Mouse (Mus musculus) heart, postnatal 14 days (tissue): ENCODE measurements around the gene Gm20388. TPM values are rescaled to one million over a fixed set of nuclear protein-coding genes. Genes with fewer than 3 reads are reported as not detected.
"Not testable (repeated sequence)": the region's sequence is repeated elsewhere in the genome, so short reads cannot be mapped to it uniquely, and the experiment has no call there.

ENCODE experiments used
- DNase-seq, 2 experiments: peaks; one replicate each; pipeline ENCODE4 v3.0.0; 2021 to 2022
- intact Hi-C: fragments of 180-260 bp; cut with DNase I; formaldehyde crosslinking; loops from one replicate; pipeline ENCODE4 v1.15.1; 2025
- total RNA-seq, 2 experiments: library from RNA; stranded (reverse); gene quantifications; 2 replicates each; pipeline ENCODE4 v1.2.3; 2021

The Gm20388 gene
- total RNA-seq, 2 experiments from 2014 or later, result 0.24 TPM; not detected in 1

DNA sequence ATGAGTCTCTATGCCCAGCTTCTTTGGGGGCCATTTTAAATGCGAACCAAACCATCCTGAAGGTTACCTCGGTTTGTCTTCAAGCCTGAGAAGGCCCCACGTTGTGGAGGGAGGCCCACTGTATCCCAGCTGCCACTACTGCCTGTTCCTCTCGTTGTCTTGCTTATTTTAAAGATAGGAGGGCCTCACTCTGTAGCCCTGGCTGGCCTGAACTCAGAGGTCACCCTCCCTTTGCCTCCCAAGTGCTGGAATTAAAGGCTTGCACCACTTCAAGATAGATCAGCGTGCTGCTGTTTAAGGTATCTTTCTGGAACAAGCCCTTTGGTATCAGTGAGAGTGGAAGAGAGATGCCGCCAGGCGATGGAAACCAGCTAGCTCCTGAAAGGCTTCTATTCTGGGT lies 4078.5 kb downstream of the Gm20388 start:
- no peak for DNase-seq
- intact Hi-C loops, result no loop called here

- DNase-seq, result no peak
- intact Hi-C loops, result no loop called here
These were observed 4079.8 kb downstream of the Gm20388 start for GRCm38 (mm10) chr8:123990277-123991049.

DNA sequence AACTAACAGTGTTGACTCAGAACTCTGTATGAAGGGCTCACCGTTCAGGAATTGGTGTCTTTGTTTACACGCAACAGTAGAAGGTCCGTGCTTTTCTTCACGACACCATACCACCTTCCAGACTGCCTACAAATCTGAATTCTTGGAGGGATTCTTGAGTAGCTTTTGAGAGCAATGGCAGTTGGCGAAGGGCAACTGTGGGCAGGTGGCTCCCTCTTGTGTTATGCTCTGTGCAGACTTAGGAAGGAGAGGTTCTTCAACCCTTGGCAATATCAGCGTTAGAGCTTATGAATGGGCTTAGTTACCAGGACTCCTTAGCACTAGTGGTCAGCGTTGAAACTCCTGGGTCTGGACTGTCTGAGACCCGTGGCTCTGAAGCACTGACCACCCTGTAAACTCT lies 4081.9 kb downstream of the Gm20388 start:
- intact Hi-C loops, result no loop called here
- no peak for DNase-seq

- intact Hi-C loops, result no loop called here
- DNase-seq, result no peak
These were observed 4083.0 kb downstream of the Gm20388 start for GRCm38 (mm10) chr8:123993597-123993996.

DNA sequence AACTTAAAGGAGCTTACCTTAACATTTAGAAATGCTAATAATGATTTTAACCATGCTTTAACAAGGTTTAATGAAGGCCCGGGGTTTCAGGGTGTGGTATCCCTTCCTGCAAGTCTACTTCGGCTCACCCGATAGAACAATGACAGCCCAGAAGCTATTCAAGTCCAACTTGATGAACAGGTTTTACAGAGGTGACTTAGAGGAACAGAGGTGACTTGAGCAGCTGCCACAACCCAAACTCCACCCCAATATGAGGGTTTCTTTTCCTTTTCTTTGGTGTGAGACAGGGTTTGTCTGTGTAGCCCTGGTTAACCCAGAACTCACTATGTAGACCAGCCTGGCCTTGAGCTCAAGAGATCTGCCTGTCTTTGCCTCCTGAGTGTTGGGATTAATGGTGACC lies 4083.4 kb downstream of the Gm20388 start:
- no peak for DNase-seq
- intact Hi-C loops, result no loop called here

DNA sequence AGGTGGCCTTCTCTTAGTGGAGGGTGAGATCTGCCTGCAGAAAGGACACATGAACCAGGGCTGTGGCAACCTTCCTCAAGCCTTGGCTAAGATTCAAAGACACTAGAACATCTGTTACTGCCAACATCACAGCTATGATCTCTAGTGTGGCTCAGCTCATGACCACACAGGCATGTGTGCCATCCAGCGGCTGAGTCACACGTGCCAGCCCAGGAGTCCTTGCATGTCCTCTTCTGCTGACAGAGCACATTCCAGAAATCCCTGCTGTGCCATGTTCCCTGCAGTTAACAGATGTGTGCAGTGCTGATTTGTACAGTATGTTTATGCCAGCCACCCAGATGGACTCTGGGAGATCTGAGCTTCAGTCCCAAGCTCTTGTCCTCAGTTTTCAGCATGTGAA lies 4088.9 kb downstream of the Gm20388 start:
- peak in 1 of 2 experiments; percentile 50 for DNase-seq
- intact Hi-C loops, result no loop called here

GRCm38 (mm10) chr8:124002546-124003108 lies 4092.0 kb downstream of the Gm20388 start:
- no peak for DNase-seq
- intact Hi-C loops, result no loop called here

DNA sequence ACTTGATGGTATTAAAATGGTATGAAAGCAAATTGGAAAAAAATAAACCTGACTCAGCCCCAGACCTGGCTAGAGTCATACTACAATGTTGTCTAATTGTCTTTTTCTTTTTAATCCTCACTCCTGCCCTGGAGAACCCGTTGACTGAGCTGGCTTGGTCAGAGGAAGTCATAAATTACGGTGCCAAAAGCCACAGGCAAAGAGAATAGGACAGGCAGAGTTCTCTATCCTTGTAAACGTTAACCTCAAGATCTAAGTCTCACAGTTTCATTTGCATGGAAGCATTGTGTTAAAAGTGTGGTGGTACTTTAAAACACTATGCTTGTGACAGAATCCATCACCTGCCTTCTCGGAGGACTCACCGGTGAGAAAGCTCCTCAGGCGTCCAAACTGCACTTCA lies 4097.2 kb downstream of the Gm20388 start:
- intact Hi-C loops, result no loop called here
- DNase-seq, result no peak

DNA sequence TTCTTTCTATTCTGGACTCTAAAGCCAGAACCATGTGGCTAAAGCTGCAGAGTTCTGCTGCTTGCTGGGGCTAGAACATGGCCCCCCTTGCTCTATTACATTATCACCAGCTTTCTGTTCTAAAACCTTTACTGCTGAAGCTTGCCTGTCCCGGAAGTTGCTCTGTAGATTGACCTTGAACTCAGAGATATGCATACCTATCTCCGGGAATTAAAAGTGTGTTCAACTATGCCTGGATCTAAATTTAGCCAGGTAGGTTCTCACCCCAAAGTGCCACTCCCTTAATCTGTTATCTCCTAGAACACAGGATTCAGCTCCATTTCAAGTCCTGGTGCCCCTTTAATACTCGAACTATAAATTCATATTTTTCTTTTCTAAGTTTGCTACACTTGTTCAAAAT lies 4100.9 kb downstream of the Gm20388 start:
- DNase-seq, result no peak
- intact Hi-C loops, result no loop called here

- no peak for DNase-seq
- intact Hi-C loops, result no loop called here
These were observed 4101.4 kb downstream of the Gm20388 start for GRCm38 (mm10) chr8:124011989-124012586.

GRCm38 (mm10) chr8:124014299-124014698 lies 4103.7 kb downstream of the Gm20388 start:
- intact Hi-C loops, DNase-seq: not testable (repeated sequence)

DNA sequence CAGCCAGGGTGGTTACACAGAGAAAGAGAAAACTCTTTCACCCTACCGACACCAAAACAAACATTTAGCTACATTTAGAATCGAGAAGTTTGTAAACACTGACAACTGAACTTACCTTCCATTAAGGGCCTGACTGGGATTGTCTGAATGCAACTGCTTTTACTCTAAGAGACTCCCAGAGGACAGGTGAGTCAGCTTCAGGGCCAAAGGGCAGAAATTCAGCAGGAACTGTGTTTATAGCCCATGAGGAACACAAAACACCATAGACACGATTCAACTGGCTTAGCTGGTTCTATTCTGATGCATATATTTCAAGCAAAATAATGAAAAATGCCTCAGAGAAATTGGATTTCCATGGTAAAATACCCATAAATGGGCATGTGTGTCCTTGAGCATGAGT lies 4104.1 kb downstream of the Gm20388 start:
- intact Hi-C loops, result no loop called here
- no peak for DNase-seq

DNA sequence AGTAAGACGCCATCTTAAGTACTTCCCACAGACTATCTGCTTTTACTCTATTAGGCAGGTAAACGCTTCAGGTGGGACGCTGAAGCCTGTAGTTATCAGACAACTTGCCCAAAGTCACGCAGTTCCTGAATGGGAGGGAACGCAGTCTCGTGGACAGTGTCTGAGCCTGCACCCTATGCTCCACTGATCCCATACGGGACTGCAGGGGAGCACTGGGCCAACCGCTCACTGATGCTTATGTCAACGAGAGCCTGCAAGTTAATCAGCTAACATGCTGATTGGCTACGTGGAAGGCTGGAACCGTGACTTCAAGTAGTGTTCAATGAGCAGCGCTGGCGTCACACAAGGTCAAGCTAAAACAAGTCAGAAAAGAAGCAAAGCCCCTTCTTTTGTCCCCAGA lies 4109.1 kb downstream of the Gm20388 start:
- intact Hi-C loops, result no loop called here
- no peak for DNase-seq

DNA sequence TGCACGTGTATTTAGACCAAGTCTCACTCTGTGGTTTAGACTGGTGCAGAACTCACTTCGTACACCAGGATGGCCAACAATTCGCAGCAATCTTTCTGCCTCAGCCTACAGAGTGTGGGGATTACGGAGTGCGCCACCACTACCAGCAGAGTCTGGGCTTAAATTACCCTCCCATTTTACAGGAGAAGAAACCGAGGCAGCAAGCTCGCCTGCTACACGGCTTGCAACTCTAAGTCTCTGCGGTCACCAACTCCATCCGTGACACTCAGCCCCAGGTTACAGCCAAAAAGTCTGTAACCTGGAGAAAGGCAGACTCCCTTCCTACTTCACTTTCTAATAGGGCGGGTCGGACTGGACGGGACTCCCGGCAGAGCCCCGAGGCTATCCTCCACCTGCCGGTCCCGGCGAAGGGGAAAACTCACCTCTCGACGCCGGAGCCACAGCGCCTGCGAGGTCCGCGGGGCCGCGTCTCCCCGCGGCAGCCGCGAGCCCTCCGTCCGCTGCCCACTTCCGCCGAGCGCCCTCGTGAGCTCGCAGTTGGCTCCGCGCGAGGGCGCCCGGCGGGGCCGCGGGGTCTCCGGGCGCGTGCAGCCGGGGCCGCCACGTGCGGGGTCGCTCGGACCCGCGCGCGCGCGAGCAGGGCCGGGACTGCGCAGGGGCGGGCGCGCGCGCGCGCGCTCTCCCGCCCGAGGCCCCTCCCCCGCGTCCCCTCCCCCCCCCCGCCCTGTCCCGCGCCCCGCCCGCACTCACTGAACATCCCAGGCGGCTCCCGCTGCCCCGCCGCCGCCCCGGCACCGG lies 4110.0 kb downstream of the Gm20388 start:
- peak in 1 of 2 experiments; percentile 69 for DNase-seq
- intact Hi-C loops, result no loop called here

DNA sequence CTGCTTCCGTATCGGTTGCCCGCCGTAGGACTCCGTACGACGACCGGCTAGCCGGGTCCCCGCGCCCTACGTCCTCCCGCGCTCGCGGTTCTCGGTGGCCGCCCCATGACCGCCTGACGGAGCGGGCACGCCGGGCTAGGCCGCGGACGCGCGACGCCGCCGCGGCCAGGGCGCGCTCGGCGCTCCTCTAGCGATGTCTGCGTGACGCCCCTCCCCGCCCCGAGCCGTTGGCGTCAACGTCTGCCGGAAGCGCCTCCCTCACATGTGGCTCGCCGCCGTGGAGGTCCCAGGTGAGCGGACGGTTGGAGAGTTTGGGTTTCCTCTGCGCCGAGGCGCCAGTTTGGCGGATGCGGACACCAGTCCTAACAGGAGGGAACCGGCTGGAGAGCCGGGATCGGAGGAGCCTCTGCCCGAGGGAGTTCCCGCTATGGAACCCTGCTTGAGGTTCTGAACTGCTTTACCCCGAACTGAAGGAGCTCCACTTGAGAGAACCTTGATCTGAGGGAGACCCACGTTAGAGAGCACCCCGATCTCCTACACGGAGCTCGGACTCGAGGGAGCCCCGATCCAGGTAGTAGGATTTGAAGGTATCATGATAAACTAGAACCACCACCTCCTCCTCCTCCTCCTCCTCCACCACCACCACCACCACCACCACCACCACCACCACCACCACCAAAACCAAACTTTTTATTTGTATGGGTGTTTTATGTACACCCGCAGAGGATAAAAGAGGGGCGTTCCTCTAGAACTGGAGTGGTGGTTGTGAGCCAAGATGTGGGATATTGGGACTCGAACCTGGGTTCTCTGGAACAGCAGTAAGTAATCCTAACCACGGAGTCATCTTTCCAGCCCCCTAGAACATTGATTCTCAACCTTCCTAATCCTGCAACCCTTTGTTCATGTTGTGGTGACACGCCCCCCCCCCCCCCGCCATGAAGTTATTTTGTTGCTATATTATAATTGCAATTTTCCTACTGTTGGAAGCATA lies 4110.9 kb downstream of the Gm20388 start, which contains the start of the genes Taf5l and Urb2:
Gene Taf5l, minus strand, starts transcription at position 161 of the 991 bp plus-strand sequence.
Gene Urb2, plus strand, starts transcription at position 272 of the 991 bp plus-strand sequence.
- peak; percentile 94 to 95 for DNase-seq
- intact Hi-C loops, result no loop called here

- intact Hi-C loops, result not testable (repeated sequence)
These were observed 4115.6 kb downstream of the Gm20388 start for GRCm38 (mm10) chr8:124026265-124026664.

DNA sequence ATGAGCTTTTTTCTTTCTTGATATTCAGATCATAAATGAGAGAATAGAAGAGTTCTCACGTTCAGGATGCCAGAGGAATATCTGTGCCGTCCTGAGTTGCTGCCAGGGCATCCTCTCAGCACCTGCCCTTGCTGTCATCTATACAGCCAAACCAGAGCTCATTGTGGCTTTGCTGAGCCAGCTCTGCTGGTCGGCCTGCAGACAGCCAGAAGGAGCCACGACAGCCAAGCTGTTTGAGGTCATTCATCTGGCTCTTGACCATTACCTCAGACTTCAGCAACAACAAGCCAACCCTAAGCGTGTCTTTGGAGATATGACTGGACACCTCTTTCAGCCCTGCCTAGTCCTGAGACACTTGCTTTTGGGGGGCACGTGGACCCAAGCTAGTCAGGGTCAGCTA lies 4117.2 kb downstream of the Gm20388 start:
- DNase-seq, result no peak
- intact Hi-C loops, result no loop called here

More at GRCm38 (mm10) chr8:124026265-124026664, 4115.6 kb downstream of the Gm20388 start:
- not testable (repeated sequence) for DNase-seq

DNA sequence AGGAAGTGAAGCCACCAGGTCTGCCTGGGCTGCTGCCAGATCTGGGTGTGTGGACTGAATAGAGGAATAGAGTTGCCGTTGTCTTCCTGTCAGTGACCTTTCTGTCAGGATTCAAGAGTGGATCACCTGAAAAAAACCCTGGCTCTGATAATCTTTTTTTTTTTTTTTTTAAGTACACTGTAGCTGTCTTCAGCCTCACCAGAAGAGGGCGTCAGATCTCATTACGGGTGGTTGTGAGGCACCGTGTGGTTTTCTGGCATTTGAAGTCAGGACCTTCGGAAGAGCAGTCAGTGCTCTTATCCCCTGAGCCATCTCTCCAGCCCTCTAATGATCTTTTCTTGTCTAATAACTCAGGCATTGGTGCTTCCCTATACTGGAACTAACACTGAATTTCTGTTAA lies 4122.8 kb downstream of the Gm20388 start:
- intact Hi-C loops, result no loop called here

GRCm38 (mm10) chr8:124038121-124038520 lies 4127.5 kb downstream of the Gm20388 start:
- no peak for DNase-seq
- intact Hi-C loops, result no loop called here

More for the DNA sequence above, 4122.8 kb downstream of the Gm20388 start:
- DNase-seq, result no peak

GRCm38 (mm10) chr8:124039351-124039750 lies 4128.7 kb downstream of the Gm20388 start:
- intact Hi-C loops, result no loop called here
- DNase-seq, result no peak
